Mouse (Mus musculus): ENCODE measurements around the gene Vsig10.

GRCm38 (mm10) chr5:117330457-117330856, 11.6 kb downstream of the Vsig10 start:
- TF ChIP-seq EP300 (IDR thresholded peaks at IDR 0.05) (peak; percentile 43; the same call in 1 of the 2 replicates), CTCF (IDR thresholded peaks at IDR 0.05) (no peak)
